Mouse (Mus musculus) liver, postnatal 0 days (tissue): ENCODE measurements around the gene Sox10. TPM values are rescaled to one million over a fixed set of nuclear protein-coding genes. Genes with fewer than 3 reads are reported as not detected.
A peak's percentile ranks its signal among the peaks of the same experiment; 100 is the strongest.

ENCODE experiments used
- ATAC-seq: fragments of 200-750 bp; cut with Nextera tagmentation; 2 replicates; pipeline ENCODE4 v1.8.0; 2017; ENCODE audit warnings: mild to moderate bottlenecking, moderate library complexity
- DNase-seq: peaks from one replicate; pipeline ENCODE4 v3.0.0-alpha.2; 2016
- H3K27ac ChIP-seq: fragments of 300-500 bp; sonication (generic); 2 replicates; pipeline ENCODE4 v1.5.1; 2014; ENCODE audit warnings: antibody characterized with exemption, moderate library complexity, mild to moderate bottlenecking, low read depth
- H3K27me3 ChIP-seq: fragments of 300-500 bp; sonication (generic); 2 replicates; pipeline ENCODE4 v1.6.1; 2014; ENCODE audit warnings: low read length, control low read depth, mixed read lengths; ENCODE audit not compliant: insufficient read depth
- H3K36me3 ChIP-seq: fragments of 300-500 bp; sonication (generic); replicated peaks from 2 replicates; pipeline ENCODE4 v1.6.1; 2014; ENCODE audit warnings: mild to moderate bottlenecking, control low read depth, low read length, moderate library complexity, mixed read lengths; ENCODE audit not compliant: insufficient read depth
- H3K4me1 ChIP-seq: fragments of 300-500 bp; sonication (generic); 2 replicates; pipeline ENCODE4 v1.6.1; 2014; ENCODE audit warnings: antibody characterized with exemption, mild to moderate bottlenecking, control low read depth; ENCODE audit not compliant: insufficient read depth
- H3K4me2 ChIP-seq: fragments of 300-500 bp; sonication (generic); 2 replicates; pipeline ENCODE4 v1.6.1; 2014; ENCODE audit warnings: low read depth, mild to moderate bottlenecking, low read length, moderate library complexity, mixed read lengths
- H3K4me3 ChIP-seq: fragments of 300-500 bp; sonication (generic); 2 replicates; pipeline ENCODE4 v1.5.1; 2014; ENCODE audit warnings: low read depth, low read length
- H3K9ac ChIP-seq: fragments of 300-500 bp; sonication (generic); replicated peaks from 2 replicates; pipeline ENCODE4 v1.6.1; 2014; ENCODE audit warnings: mild to moderate bottlenecking, moderate library complexity
- H3K9me3 ChIP-seq: fragments of 300-500 bp; sonication (generic); 2 replicates; pipeline ENCODE4 v1.6.1; 2016; ENCODE audit warnings: mild to moderate bottlenecking, control low read depth, low read length, mixed read lengths
- CTCF ChIP-seq: sonication (generic); IDR thresholded peaks from 2 replicates; pipeline ENCODE4 v1.5.1; 2016; ENCODE audit warnings: antibody characterized with exemption, low read depth
- EP300 ChIP-seq: IDR thresholded peaks from 2 replicates; pipeline ENCODE4 v1.6.1; 2016; ENCODE audit warnings: antibody characterized with exemption, low read depth, mild to moderate bottlenecking
- WGBS: fragments of 180-500 bp; shearing (Covaris S2); extraction: QIAGEN DNeasy Blood & Tissue Kit; methylation state at CpG from one replicate; pipeline ENCODE4 v1.1.7; 2014; ENCODE audit not compliant: insufficient replicate concordance; 5-methylcytosine and 5-hydroxymethylcytosine counted together
- polyA plus RNA-seq: library from polyadenylated mRNA; unstranded; fragments of >200 nt; fragmentation: Nextera tagmentation; extraction: Ambion mirVana; gene quantifications from 2 replicates; pipeline ENCODE4 v1.2.1, GENCODE M21; 2015

Sox10 gene
- polyA plus RNA-seq, 1 experiment from 2014 or later: 0.07 TPM

DNA sequence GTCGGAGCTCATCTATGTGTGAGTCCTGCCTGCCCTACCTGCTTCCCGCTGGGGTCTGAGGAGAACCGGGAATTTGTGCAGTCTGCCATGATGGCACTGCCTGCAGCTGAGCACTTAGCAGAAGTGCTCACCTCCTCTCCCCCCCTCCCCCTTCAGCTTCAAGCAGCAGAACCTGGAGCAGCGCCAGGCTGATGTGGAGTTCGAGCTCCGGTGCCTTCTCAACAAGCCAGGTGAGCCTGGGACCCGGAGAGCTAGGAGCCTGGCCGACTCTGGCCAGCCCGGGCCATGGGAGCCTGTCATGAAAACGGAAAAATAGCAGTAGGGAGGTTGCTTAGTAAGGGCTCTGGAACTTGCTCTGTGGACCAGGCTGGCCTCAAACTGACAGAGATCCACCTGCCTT lies 34.3 kb downstream of the Sox10 start:
- WGBS: 89% methylated on average over 10 of the region's 10 CpGs
- DNase-seq (no peak), ATAC-seq (no peak)
- no peak for TF ChIP-seq CTCF
- no peak for TF ChIP-seq EP300
- Histone ChIP-seq H3K36me3 (peaks cover 23% of the 10 kb centered on the region), H3K4me3 (no peak overlapping the region), H3K27me3 (no peaks in the 10 kb centered on the region), H3K4me2 (no peak overlapping the region), H3K4me1 (no peaks in the 10 kb centered on the region), H3K27ac (no peak overlapping the region), H3K9me3 (no peaks in the 10 kb centered on the region), H3K9ac (no peak overlapping the region)

DNA sequence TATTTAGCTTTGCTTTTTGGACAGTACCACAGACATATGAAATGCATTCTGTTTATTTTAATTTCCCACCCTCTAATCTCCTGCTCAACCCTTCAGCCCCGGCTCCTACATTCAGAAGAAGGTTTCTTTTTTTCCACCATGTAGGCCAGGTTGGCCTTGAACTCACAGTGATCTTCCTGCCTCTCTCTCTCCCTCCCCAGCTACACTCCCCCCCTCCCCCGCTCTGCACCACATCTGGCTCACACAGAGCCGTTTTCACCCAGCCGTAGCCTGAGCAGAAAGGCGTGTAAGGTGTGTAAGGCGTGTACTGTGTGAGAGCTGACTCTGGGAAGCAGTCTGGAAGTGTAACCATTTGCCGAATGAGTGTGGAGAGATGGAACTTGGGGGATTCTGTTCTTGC lies 35.7 kb downstream of the Sox10 start:
- WGBS: 77% methylated on average over 7 of the region's 7 CpGs
- no peak overlapping the region for H3K4me2 ChIP-seq
- no peaks in the 10 kb centered on the region for H3K9me3 ChIP-seq
- H3K27me3 ChIP-seq: no peaks in the 10 kb centered on the region
- no peak overlapping the region for H3K27ac ChIP-seq
- DNase-seq (no peak), ATAC-seq (no peak)
- H3K4me3 ChIP-seq: no peak overlapping the region
- no peak overlapping the region for H3K9ac ChIP-seq
- no peaks in the 10 kb centered on the region for H3K4me1 ChIP-seq
- TF ChIP-seq CTCF: no peak
- TF ChIP-seq EP300: no peak
- H3K36me3 ChIP-seq: peaks cover 23% of the 10 kb centered on the region

DNA sequence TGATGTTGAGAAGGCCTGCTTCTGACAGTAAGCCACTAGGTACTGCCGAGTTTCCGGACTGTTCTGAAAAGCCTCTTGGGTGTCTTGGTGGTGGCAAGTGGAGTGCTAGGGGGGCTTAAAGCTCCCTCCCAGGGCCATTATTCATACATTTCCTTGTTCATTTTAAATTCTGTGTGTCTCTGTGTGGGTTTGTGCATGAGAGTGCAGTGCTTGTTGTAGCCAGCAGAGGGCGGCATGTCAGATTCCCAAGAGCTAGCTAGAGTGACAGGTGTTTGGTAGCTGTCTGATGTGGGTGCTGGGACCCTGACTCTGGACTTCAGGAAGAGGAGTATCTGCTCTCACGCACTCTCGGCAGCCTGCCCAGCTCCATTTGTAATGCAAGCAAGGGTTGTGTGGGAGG lies 36.8 kb downstream of the Sox10 start:
- Histone ChIP-seq H3K4me3 (no peak overlapping the region), H3K4me2 (no peak overlapping the region), H3K27ac (no peak overlapping the region), H3K4me1 (no peaks in the 10 kb centered on the region), H3K36me3 (peaks cover 26% of the 10 kb centered on the region), H3K27me3 (no peaks in the 10 kb centered on the region), H3K9me3 (no peaks in the 10 kb centered on the region), H3K9ac (no peak overlapping the region)
- ATAC-seq (no peak), DNase-seq (no peak)
- 92% methylated on average over 5 of the region's 5 CpGs for WGBS
- TF ChIP-seq EP300 (no peak), CTCF (peak; percentile 66)

DNA sequence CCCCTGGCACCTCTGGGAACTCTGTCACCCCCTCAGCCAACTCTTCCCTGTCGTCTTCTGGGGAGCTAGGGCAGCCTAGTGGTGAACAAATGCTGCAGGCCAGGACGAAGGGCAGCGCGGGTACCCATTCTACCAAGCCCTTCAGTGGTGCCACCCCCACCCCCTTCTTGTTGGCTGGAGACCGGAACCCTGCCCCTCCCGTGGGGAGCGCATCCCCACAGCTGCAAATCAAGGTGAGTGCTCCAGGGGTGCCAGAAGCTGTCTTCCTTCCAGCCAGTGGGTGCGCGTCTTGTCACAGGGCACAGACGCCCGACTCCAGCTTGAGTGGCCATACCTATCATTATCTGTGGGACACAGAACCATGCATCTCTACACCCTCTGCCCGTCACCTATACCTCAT lies 37.9 kb downstream of the Sox10 start:
- no peak for ATAC-seq
- no peak for TF ChIP-seq EP300
- TF ChIP-seq CTCF: no peak
- Histone ChIP-seq H3K4me2 (no peak overlapping the region), H3K36me3 (peaks cover 17% of the 10 kb centered on the region), H3K9me3 (no peaks in the 10 kb centered on the region), H3K4me3 (no peak overlapping the region), H3K4me1 (no peaks in the 10 kb centered on the region), H3K9ac (no peak overlapping the region), H3K27me3 (no peaks in the 10 kb centered on the region), H3K27ac (no peak overlapping the region)
- no peak for DNase-seq
- 86% methylated on average over 12 of the region's 12 CpGs for WGBS

DNA sequence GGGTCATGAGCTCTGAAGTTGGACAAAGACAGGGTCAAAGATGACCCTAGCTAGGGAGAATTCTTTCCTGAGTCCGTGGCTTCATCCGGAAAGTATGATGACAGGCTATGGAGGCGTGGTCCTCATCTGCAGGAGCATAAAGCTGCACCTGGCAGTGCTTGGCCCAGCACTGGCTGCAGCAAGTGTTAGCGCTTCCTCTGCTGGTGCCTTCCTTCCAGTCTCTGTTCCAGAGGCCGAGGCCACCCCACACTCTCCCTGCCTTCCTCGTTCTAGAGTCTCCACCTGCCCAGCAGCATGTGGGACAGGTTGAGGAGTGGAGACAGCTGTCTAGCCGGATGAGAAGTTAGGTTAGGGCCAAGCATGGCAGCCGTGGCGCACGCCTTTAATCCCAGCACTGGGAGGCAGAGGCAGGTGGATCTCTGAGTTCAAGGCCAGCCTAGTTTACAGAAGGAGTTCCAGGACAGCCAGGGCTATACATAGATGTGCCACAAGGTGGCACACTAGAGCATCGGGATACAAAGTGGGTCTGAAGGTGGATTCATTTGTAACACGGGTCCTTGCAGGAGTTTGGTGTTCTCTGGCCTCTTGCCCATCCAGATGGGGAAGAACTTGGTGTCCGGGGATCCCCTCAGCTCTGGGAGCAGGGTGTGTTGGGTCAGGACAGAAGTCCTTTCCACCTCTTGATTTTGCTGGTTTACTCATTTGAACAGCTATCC lies 38.7 kb downstream of the Sox10 start:
- ATAC-seq: no peak
- TF ChIP-seq CTCF (peak; percentile 82), EP300 (no peak)
- Histone ChIP-seq H3K4me3 (no peak overlapping the region), H3K9me3 (no peaks in the 10 kb centered on the region), H3K4me2 (no peak overlapping the region), H3K4me1 (no peaks in the 10 kb centered on the region), H3K36me3 (peaks cover 15% of the 10 kb centered on the region), H3K27ac (no peak overlapping the region), H3K9ac (no peak overlapping the region), H3K27me3 (no peaks in the 10 kb centered on the region)
- 76% methylated on average over 13 of the region's 13 CpGs for WGBS
- DNase-seq: peak; percentile 62

DNA sequence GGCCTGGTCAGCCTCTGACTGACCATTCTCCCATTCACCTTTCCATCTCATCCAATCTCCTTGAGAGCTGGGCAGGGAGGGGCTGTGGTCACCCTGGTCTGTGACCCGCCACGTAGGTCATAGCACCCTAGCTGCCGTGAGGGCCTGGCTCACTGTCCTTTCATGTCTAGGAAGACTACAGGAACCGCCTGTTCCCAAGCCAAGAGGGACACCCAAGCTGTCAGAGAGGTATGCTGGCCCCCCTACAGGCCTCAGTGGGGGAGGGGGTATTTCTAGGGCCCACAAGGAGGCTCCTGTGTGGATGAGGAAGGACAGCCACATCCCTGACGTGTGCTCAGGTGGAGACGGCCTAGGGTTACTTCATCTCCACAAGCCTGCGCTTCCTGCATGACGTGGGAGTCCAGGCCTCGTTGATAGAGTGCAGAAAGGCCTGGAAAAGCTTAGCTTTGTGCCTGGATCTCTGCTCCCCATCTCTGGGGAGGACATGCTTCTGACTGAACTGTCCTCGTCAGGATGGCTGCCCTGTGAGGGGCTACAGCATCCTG lies 40.6 kb downstream of the Sox10 start:
- no peak for DNase-seq
- 83% methylated on average over 10 of the region's 10 CpGs for WGBS
- no peak overlapping the region for H3K4me3 ChIP-seq
- H3K9ac ChIP-seq: no peak overlapping the region
- TF ChIP-seq CTCF: no peak
- TF ChIP-seq EP300: no peak
- H3K4me1 ChIP-seq: no peaks in the 10 kb centered on the region
- H3K4me2 ChIP-seq: no peak overlapping the region
- H3K27me3 ChIP-seq: no peaks in the 10 kb centered on the region
- no peaks in the 10 kb centered on the region for H3K9me3 ChIP-seq
- H3K27ac ChIP-seq: no peak overlapping the region
- peaks cover 19% of the 10 kb centered on the region for H3K36me3 ChIP-seq
- ATAC-seq: no peak
